Mouse (Mus musculus) hindbrain, embryonic 14.5 days (tissue): Measurements from ENCODE around the gene Mdga1. TPM values are rescaled to one million over a fixed set of nuclear protein-coding genes. Genes with fewer than 3 reads are reported as not detected.
A peak's percentile ranks its signal among the peaks of the same experiment; 100 is the strongest.

ENCODE experiments used
- ATAC-seq: fragments of 200-750 bp; cut with Nextera tagmentation; 2 replicates; pipeline ENCODE4 v1.8.0; 2017; ENCODE audit warnings: moderate number of reproducible peaks, mild to moderate bottlenecking, moderate TSS enrichment, moderate library complexity; ENCODE audit not compliant: low FRiP score
- DNase-seq: peaks from one replicate; pipeline ENCODE4 v3.0.0-alpha.2; 2015; ENCODE audit warnings: low spot score
- H3K27ac ChIP-seq: fragments of 300-500 bp; sonication (generic); 2 replicates; pipeline ENCODE4 v1.5.1; 2014; ENCODE audit warnings: mild to moderate bottlenecking, moderate library complexity
- H3K27me3 ChIP-seq: fragments of 300-500 bp; sonication (generic); 2 replicates; pipeline ENCODE4 v1.6.1; 2014; ENCODE audit warnings: mild to moderate bottlenecking, low read length, mixed read lengths; ENCODE audit not compliant: control insufficient read depth, insufficient read depth
- H3K36me3 ChIP-seq: fragments of 300-500 bp; sonication (generic); replicated peaks from 2 replicates; pipeline ENCODE4 v1.6.1; 2014; ENCODE audit not compliant: control insufficient read depth, insufficient read depth
- H3K4me1 ChIP-seq: fragments of 300-500 bp; sonication (generic); replicated peaks from 2 replicates; pipeline ENCODE4 v1.6.1; 2014; ENCODE audit warnings: antibody characterized with exemption, low read length, mixed read lengths; ENCODE audit not compliant: control insufficient read depth, insufficient read depth
- H3K4me2 ChIP-seq: fragments of 300-500 bp; sonication (generic); replicated peaks from 2 replicates; pipeline ENCODE4 v1.6.1; 2014; ENCODE audit warnings: mild to moderate bottlenecking, moderate library complexity
- H3K4me3 ChIP-seq: fragments of 300-500 bp; sonication (generic); replicated peaks from 2 replicates; pipeline ENCODE4 v1.5.1; 2014; ENCODE audit warnings: mild to moderate bottlenecking, low read length
- H3K9ac ChIP-seq: fragments of 300-500 bp; sonication (generic); 2 replicates; pipeline ENCODE4 v1.6.1; 2014
- H3K9me3 ChIP-seq: fragments of 300-500 bp; sonication (generic); 2 replicates; pipeline ENCODE4 v1.6.1; 2016; ENCODE audit warnings: low read length; ENCODE audit not compliant: control insufficient read depth
- WGBS: fragments of 180-500 bp; shearing (Covaris S2); extraction: QIAGEN DNeasy Blood & Tissue Kit; methylation state at CpG from one replicate; pipeline ENCODE4 v1.1.7; 2014; 5-methylcytosine and 5-hydroxymethylcytosine counted together
- polyA plus RNA-seq: library from polyadenylated mRNA; unstranded; fragments of >200 nt; fragmentation: Nextera tagmentation; extraction: Ambion mirVana; gene quantifications from 2 replicates; pipeline ENCODE4 v1.2.1, GENCODE M21; 2014

The Mdga1 gene
- polyA plus RNA-seq, 1 experiment from 2014 or later, result 17.6 TPM

DNA sequence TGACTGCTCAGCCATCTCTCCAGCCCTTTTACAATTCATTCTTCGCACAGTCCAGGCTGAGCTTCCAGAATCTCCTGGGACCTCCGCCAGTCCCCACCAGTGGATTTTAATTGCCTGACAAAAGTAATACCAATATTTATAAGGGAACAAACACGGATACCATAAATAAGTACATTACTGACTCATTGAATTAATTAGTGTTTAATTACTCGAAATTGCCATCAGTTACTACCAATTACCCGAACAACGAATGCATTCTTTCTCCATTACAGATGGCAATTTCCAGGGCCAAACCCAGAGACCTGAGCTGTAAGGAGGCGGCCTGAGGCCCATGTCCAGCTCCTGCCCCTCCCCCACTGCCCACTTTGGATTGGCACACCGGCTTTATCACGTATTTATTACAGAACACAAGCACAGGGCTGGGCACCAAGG lies 32.5 kb downstream of the Mdga1 start:
- Histone ChIP-seq H3K4me1 (no peaks in the 10 kb centered on the region), H3K27ac (no peak overlapping the region), H3K4me3 (no peak overlapping the region), H3K4me2 (no peak overlapping the region), H3K27me3 (no peaks in the 10 kb centered on the region), H3K9me3 (no peaks in the 10 kb centered on the region), H3K36me3 (no peaks in the 10 kb centered on the region), H3K9ac (no peak overlapping the region)
- DNase-seq (no peak), ATAC-seq (no peak)
- WGBS, result 61% methylated on average over 9 of the region's 9 CpGs

DNA sequence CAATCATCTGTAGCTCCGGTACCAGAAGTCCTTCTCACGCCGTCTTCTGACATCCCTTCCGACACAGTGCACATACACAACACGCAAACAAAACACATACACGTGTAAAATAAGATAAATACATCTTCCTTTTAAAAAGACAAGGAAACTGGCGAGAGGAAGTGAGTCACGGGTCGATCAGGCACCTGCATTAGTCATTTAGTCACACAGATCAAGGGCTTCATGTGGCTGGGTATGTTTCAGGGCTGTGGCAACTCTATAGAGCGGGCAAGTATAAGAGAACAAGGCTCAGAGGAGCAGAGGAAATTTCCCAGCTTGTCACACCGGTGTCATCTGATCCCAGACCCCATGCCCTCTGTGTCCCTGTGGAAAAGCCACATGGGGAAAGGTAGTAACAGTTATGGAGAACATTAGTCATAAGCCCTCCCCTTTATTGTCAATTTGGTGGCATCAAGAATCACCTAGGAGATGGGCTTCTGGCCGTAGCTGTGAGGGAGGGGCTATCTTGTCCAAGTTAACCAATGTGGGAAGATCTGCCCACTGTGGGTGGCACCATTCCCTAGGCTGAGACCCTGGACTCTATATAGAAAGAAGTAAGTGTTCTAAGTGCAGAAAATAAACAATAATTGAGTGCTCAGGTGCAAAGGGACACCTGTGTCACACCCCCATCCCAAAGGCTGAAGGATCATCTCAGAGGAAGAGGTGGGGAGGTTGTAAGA lies 35.6 kb downstream of the Mdga1 start:
- Histone ChIP-seq H3K36me3 (no peaks in the 10 kb centered on the region), H3K4me2 (no peak overlapping the region), H3K27me3 (no peaks in the 10 kb centered on the region), H3K4me3 (no peak overlapping the region), H3K27ac (no peak overlapping the region), H3K9me3 (no peaks in the 10 kb centered on the region), H3K9ac (no peak overlapping the region), H3K4me1 (no peaks in the 10 kb centered on the region)
- ATAC-seq (no peak), DNase-seq (no peak)
- WGBS, result 90% methylated on average over 12 of the region's 12 CpGs

DNA sequence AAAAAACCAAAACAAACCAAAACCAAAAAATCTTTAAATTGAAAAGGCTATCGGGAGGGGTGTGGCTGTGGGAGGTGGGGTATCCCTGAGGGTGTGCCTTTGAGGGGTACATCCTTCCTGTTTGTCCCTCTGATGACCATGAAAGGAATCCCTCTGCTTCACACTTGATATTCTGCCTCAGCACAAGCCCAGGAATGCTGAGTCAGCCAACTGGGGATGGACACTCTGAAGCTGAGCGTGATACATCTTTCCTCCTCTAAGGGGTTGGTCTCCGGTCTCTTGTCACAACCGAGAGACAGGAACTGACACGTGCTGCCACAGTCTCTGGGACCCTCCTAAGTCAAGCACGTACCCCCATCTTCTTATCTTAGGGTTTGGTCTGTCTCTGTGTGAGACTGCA lies 37.1 kb downstream of the Mdga1 start:
- no peaks in the 10 kb centered on the region for H3K4me1 ChIP-seq
- no peak overlapping the region for H3K9ac ChIP-seq
- H3K9me3 ChIP-seq, result no peaks in the 10 kb centered on the region
- no peak for DNase-seq
- no peak overlapping the region for H3K4me3 ChIP-seq
- H3K36me3 ChIP-seq, result no peaks in the 10 kb centered on the region
- H3K27me3 ChIP-seq, result no peaks in the 10 kb centered on the region
- H3K27ac ChIP-seq, result no peak overlapping the region
- H3K4me2 ChIP-seq, result no peak overlapping the region
- ATAC-seq, result no peak
- 77% methylated on average over 6 of the region's 6 CpGs for WGBS

DNA sequence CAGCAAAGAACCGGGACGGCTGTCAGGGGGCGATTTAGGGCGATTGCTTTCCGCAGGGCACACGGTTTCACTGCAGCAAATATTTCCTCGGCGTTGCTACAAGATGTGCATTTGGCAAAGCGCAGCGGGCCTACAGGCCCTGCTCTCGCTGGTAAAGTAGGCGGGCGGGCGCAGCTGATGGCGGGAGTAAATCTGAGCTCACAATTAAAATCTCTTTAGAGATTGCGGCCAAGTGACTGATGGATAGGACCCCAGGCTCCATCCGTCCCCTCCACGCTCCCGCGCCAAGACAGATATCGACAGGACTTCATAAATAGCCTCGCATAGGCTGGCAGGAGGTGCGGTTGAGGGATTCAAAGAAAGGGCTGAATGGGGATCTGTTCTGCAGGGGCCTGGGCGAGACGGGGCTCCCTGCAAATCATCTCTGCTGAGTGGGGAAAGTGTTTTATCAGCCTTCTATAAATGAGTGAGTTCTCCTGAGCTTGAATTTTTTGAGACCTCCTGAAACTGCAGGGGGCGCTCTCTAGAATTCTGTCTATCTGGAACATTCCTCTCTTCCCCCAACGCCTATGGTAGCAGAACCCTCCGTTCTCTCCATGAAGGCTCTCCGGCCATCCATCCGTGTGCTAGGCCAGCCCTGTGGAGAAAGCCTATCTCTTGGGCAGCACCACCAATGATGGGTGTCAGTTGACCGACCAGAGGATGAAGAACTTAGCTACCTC lies 38.5 kb downstream of the Mdga1 start:
- Histone ChIP-seq H3K4me1 (no peaks in the 10 kb centered on the region), H3K4me2 (no peak overlapping the region), H3K27ac (no peak overlapping the region), H3K9me3 (no peaks in the 10 kb centered on the region), H3K9ac (no peak overlapping the region), H3K4me3 (no peak overlapping the region), H3K27me3 (no peaks in the 10 kb centered on the region), H3K36me3 (no peaks in the 10 kb centered on the region)
- no peak for ATAC-seq
- WGBS, result 70% methylated on average over 31 of the region's 31 CpGs
- no peak for DNase-seq

DNA sequence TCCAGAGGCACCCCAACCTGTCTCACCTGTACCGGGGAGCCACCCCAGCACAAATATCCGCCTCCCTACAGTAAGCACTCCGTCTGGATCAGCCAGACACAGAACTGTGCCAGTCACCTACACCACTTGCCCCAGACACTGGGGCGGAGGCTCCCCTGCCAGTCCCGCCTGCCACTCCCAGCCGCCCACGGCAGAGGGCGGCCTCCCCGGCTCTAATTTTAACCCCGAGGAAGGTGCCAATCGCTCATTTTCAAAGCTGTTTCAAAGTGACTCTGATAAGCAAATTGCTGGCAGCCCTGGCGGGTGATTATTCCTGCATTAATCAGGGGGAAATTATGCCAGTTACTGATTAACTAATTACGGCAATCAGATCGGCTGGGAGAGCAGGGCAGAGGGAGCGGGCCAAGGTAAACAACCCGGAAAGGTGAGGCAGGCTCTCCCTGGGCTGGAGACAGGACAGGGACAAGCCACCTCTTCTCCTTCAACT lies 41.1 kb downstream of the Mdga1 start:
- Histone ChIP-seq H3K4me1 (no peaks in the 10 kb centered on the region), H3K27me3 (no peaks in the 10 kb centered on the region), H3K9me3 (no peaks in the 10 kb centered on the region), H3K36me3 (no peaks in the 10 kb centered on the region), H3K4me3 (no peak overlapping the region), H3K9ac (no peak overlapping the region), H3K4me2 (no peak overlapping the region), H3K27ac (no peak overlapping the region)
- 38% methylated on average over 16 of the region's 16 CpGs for WGBS
- DNase-seq (no peak), ATAC-seq (no peak)

DNA sequence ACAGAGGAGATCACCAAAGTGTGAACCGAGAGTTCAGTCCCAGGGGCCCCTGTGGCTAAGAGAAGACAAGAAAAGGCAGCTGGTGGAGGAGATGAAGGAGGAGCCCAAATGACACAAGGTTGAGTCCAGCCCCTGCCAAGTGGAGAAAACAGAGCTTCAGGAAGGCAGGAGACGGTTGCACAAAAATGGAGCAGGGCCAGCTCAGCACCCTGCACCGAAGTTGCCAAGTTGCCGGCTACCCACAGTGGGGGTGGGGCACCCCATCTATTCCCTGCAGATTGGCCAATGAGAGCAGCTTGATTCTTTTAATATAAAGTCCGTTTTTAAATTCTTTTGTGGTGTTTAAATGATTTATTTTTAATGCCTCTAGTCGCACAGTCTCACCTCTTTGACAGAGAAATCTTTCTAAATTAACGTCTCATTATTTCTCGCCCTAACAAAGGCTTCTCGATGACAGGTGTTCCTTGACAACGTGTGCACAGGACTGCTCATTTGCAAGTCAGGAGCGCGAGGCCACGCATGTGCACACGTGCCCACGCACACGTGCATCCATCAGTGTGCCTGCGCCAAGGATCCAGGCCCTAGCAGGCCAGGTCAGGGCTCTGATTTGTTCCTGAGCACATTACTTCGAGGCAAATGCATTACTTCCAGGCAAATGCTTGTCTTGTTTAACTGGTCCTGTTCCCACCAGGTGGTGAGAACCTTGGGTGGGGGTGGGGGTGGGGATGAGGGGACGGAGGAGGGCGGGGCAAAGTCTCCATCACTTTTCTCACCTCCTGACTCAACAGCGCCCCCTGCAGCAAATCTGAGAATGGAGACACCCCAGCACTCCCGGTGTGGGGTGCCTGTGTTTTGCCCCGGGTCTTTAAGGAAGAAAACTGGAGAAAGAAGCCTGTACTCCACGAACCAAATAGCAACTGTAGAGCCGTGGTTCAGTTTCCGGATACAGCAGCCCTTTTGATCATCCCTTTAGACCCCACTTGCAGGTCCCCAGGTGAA lies 44.0 kb downstream of the Mdga1 start:
- Histone ChIP-seq H3K36me3 (no peaks in the 10 kb centered on the region), H3K4me1 (no peaks in the 10 kb centered on the region; the same call in 1 of the 2 replicates), H3K9ac (no peak overlapping the region), H3K27ac (no peak overlapping the region), H3K4me2 (no peak overlapping the region), H3K9me3 (no peaks in the 10 kb centered on the region), H3K27me3 (no peaks in the 10 kb centered on the region), H3K4me3 (no peak overlapping the region)
- no peak for ATAC-seq
- DNase-seq, result no peak
- 60% methylated on average over 26 of the region's 26 CpGs for WGBS

DNA sequence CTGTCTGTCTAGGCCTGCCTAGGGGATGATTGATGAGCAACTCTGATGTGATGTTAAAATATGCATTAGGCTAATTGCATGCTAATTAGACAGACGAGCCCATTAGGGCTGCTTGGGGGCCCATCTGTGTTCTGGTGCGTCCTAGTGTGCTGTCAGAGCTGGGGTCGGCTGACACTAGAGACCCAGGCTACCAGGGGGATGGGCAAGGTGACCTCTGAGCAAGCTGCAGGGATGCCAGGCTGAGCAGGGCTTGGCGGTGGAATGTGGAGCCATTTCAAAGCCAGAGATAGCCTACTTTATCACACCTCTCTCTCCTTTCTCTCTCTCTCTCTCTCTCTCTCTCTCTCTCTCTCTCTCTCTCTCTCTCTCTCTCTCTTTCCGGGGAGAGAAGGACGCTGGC lies 49.8 kb downstream of the Mdga1 start:
- 14% methylated on average over 6 of the region's 6 CpGs for WGBS
- H3K9me3 ChIP-seq, result no peaks in the 10 kb centered on the region
- H3K9ac ChIP-seq, result no peak overlapping the region
- no peak for DNase-seq
- peak overlapping the region; percentile 72 for H3K27ac ChIP-seq
- no peaks in the 10 kb centered on the region for H3K36me3 ChIP-seq
- no peak overlapping the region for H3K4me3 ChIP-seq
- ATAC-seq, result no peak
- H3K27me3 ChIP-seq, result no peaks in the 10 kb centered on the region
- no peak overlapping the region for H3K4me2 ChIP-seq
- peaks cover 22% of the 10 kb centered on the region; the same call in 1 of the 2 replicates for H3K4me1 ChIP-seq

DNA sequence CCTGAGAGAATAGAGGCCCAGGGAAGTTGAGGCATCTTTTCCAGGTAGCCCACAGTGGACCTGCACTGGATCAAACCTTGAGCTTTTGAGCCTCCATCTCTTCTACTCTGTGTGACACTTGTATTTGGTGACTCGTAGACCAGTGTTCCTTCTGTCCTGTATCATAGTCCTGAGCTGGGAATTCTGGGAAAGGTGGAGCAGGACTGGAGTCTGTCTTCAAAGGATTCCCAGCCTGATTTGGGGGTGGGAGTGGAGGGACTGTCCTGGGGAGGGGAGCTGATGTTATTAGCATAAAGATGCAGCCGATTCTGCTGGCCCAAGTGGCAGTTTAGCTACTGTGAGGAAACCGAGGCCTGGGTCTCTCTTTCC lies 50.4 kb downstream of the Mdga1 start:
- Histone ChIP-seq H3K9me3 (no peaks in the 10 kb centered on the region), H3K36me3 (no peaks in the 10 kb centered on the region), H3K27me3 (no peaks in the 10 kb centered on the region), H3K4me2 (no peak overlapping the region), H3K4me1 (peaks cover 22% of the 10 kb centered on the region; the same call in 1 of the 2 replicates), H3K9ac (no peak overlapping the region), H3K4me3 (no peak overlapping the region), H3K27ac (peak overlapping the region; percentile 72)
- no peak; the same call in 1 of the 2 replicates for ATAC-seq
- no peak for DNase-seq
- WGBS, result 57% methylated on average over 3 of the region's 3 CpGs
